Mouse (Mus musculus): ENCODE data around the gene Brms1.
"Not testable (repeated sequence)": the region's sequence is repeated elsewhere in the genome, so short reads cannot be mapped to it uniquely, and the experiment has no call there.

Gene Brms1

GRCm38 (mm10) chr19:5040862-5041523 lies at the start of gene Brms1:
TSS of gene Brms1 (plus strand) at chr19:5041354.
- ATAC-seq (ENCODE audit: insufficient number of reproducible peaks, low FRiP score, low TSS enrichment): peak; percentile 43; the same call in 1 of the 2 replicates

- ATAC-seq (ENCODE audit: insufficient number of reproducible peaks, low FRiP score, low TSS enrichment): no peak
Observed at GRCm38 (mm10) chr19:4992371-4992770, 48.8 kb upstream of the Brms1 start.

DNA sequence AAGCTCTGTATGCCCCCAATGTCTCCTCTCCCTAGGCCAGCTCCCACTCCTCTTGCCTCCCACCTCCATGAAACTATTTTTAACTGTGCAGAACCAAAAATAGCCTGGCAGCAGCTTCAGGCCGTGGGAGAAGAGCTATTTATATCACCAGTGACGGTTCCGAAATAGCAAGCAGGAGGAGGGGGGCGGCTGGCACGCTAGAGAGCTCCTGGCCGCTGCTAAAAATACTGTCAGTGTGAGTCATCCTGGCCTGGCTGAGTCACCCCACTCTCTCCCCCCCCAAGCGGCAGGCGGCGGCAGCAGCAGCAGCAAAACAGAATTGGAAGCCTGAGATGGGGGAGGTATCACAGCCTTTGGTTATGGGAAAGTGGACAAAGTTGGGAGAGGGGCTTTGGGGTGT lies 48.2 kb upstream of the Brms1 start:
- ATAC-seq (ENCODE audit: insufficient number of reproducible peaks, low FRiP score, low TSS enrichment): peak; percentile 78; the same call in 1 of the 2 replicates

DNA sequence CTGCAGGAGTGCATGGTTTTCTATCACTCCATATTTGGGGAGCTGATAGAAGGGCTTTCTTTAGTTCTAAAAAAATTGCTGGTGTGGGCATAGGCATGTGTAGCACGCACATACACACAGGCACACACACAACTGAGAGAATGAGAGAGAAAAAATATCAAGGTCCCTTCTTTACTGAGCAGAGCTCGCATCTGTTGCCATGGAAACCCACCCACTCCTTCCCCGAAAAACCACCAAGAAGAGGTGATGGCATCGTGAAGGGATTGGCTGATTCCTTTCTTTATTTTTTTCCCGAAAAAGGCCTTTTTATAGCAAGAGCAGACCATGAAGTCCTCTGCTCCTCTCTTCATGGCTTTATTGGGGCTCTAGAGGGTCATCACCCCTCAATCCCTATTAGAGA lies 47.1 kb upstream of the Brms1 start:
- no peak for ATAC-seq (ENCODE audit: insufficient number of reproducible peaks, low FRiP score, low TSS enrichment)

GRCm38 (mm10) chr19:4999445-5000140 lies 41.6 kb upstream of the Brms1 start:
- no peak for ATAC-seq (ENCODE audit: insufficient number of reproducible peaks, low FRiP score, low TSS enrichment)

GRCm38 (mm10) chr19:5001666-5002406 lies 39.3 kb upstream of the Brms1 start:
- peak; percentile 83 for ATAC-seq (ENCODE audit: insufficient number of reproducible peaks, low FRiP score, low TSS enrichment)

- not testable (repeated sequence) for ATAC-seq (ENCODE audit: insufficient number of reproducible peaks, low FRiP score, low TSS enrichment)
Observed at GRCm38 (mm10) chr19:5003644-5004043, 37.5 kb upstream of the Brms1 start.

DNA sequence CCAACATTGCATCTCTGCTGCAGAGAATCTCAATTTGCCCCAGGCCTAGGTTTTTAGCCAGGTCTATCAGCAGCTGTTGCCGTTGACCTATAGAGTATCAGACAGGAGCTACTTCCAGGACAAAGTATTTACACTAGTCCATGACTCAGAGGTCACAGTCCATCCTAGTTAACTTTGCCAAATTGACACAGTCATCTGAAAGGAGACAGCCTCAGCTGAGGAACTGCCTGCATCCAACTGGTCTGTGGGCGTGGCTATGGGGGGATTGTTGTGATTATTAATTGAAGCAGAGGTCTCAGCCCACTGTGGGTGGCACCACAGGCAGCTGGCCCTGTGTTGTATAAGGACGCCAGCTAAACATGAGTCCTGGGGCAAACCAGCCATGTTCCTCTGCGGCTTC lies 36.2 kb upstream of the Brms1 start:
- no peak for ATAC-seq (ENCODE audit: insufficient number of reproducible peaks, low FRiP score, low TSS enrichment)

GRCm38 (mm10) chr19:5013138-5013537 lies 28.0 kb upstream of the Brms1 start:
- ATAC-seq (ENCODE audit: insufficient number of reproducible peaks, low FRiP score, low TSS enrichment): no peak

DNA sequence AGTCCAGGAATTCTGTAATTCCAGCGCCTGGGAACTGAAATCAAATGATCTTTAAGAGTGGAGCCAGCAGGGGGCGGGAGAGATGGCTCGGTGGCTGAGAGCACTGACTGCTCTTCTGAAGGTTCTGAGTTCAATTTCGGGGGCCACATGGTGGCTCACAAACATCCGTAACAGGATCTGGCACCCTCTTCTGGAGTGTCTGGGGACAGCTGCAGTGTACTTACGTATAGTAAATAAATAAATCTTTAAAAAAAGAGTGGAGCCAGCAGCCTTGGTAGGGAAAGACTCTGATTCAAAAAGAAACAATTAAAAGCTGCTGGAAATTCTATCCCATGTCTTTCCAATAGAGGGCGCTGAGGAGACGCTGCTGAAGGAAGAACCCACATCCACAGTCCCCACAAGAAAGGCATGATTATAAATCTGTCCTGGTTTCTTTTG lies 26.2 kb upstream of the Brms1 start:
- ATAC-seq (ENCODE audit: insufficient number of reproducible peaks, low FRiP score, low TSS enrichment): no peak

DNA sequence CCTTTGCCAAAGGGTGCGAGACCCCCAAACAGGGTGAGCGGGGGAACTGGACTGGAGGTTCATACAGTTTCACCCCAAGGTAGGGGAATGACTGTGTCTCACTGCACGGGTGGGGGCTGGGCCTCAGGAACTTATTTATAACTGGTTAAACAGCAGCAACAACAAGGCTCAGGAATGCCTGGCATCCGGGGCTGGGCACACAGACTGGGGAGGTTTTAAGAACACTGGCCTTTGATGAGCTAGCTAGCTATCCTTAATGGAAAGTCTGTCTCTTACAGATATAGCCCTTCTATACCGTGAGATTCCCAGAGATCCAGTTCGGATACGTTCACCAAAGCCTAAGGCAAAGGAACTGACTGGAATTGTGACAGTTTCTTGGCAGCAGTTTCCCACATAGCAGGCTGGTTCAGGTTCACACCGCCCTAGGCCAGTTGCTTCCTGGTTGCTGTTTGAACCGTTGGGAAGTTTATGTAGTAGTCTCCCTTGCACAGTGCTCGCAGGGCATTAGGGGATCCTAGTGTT lies 24.9 kb upstream of the Brms1 start:
- no peak for ATAC-seq (ENCODE audit: insufficient number of reproducible peaks, low FRiP score, low TSS enrichment)

GRCm38 (mm10) chr19:5016782-5017181 lies 24.4 kb upstream of the Brms1 start:
- ATAC-seq (ENCODE audit: insufficient number of reproducible peaks, low FRiP score, low TSS enrichment): no peak; the same call in 1 of the 2 replicates

DNA sequence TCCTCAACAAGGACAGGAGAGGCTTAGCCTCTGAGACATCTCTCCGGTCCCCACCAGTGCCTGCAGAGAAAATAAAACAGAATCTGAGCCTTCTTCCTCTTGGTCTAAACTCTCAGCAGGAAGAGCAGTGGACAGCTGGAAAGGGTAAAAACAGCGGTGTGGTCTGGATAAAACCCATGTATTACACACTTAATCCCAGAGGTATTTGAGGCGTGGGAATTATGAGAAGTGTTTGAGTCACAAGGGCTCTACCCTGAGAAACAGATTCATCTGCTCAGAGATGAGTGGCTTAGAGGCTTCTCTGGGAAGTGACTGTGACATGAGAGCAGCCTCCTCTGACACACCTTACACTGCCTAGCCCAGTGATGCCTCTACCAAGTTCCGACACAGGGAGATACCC lies 23.5 kb upstream of the Brms1 start:
- ATAC-seq (ENCODE audit: insufficient number of reproducible peaks, low FRiP score, low TSS enrichment): no peak

DNA sequence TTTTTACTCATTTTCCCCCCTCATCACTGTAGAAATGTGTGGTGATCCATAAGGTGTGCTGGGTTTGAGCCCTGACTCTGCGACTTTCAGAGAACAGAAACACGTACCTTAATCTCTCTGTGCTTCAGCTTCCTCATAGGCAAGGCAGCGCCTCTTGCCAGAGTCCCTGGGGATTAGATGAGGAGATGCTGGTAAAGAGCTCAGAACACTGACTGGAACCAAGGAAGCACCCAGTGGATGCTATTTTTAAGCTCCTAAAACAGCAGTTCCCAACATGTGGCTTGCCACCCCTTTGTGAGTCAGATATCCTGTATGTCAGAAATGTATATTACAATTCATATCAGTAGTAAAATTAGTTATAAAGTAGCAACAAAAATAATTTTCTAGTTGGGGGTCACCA lies 23.0 kb upstream of the Brms1 start:
- no peak for ATAC-seq (ENCODE audit: insufficient number of reproducible peaks, low FRiP score, low TSS enrichment)

DNA sequence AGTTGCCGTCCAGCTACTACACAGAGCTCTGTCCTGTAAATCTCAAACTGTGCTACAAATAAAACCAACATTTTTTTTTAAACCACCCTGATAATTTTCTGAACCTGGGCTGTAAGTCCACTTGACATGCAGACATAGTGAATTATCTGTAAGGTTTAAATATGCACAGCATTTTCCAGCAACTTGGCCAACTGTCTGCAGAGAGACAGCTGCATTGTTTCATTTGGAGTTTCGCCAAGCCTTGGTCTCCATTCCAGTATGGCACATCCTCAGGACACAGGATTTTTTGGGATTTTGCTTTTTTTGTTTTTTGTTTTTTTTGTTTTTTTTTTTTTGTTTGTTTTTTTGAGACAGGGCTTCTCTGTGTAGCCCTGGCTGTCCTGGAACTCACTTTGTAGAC lies 19.7 kb upstream of the Brms1 start:
- ATAC-seq (ENCODE audit: insufficient number of reproducible peaks, low FRiP score, low TSS enrichment): no peak

DNA sequence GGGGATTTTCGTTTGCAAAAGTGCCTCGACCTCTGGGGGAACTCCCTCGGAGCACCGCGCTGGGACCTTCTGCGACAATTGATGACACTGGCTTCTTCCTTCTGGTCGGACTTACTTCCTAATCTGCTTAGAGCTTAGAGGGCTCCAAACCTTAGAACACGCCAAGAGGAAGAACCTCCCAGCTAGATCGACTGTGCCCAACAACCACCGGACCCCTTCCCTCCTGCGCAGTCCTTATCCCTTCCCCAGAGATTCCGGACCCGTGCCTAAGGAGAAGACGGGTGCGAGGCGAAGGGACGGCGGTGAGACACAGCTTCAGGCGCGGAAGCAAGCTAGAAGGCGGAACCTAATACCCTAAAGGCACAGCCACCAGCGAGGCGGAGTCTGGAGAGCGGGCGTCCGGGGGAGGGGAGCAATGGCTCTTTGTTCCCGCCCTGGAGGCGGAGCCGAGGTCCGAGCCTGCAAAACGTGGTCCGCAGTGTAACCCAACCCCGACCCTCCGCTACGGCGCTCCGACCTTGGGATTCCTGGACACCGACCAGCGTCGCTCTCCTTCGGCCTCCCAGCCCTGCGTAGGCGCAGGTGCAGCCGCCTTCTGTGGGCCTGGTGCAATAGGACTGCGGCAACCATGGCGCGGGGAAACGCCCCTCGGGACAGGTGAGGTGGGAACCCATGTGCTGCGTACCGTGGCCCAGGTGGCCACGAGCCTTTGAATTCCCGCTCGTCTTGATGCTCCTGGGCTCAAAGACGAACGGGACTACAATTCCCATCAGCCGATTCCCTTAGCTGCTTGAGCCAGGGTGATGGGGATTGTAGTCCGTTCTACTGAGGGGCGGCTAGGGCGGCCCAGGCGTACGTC lies 17.3 kb upstream of the Brms1 start, which contains the start of gene Slc29a2:
Gene Slc29a2 (plus strand): TSS at position 240 of the 859 bp plus-strand sequence.
- peak; percentile 92 for ATAC-seq (ENCODE audit: insufficient number of reproducible peaks, low FRiP score, low TSS enrichment)

GRCm38 (mm10) chr19:5026111-5026510 lies 15.0 kb upstream of the Brms1 start:
- ATAC-seq (ENCODE audit: insufficient number of reproducible peaks, low FRiP score, low TSS enrichment): no peak

- ATAC-seq (ENCODE audit: insufficient number of reproducible peaks, low FRiP score, low TSS enrichment): no peak
Observed at GRCm38 (mm10) chr19:5032686-5033085, 8.5 kb upstream of the Brms1 start.

GRCm38 (mm10) chr19:5036577-5036976 lies 4.6 kb upstream of the Brms1 start:
- ATAC-seq (ENCODE audit: insufficient number of reproducible peaks, low FRiP score, low TSS enrichment): no peak
